Mouse (Mus musculus) left cerebral cortex, postnatal 4 days (tissue): ENCODE measurements around the gene Ly6g6d. TPM values are rescaled to one million over a fixed set of nuclear protein-coding genes. Genes with fewer than 3 reads are reported as not detected.

Source experiments
- DNase-seq: peaks from one replicate; pipeline ENCODE4 v3.0.0-alpha.2; 2022
- intact Hi-C: fragments of 180-260 bp; cut with DNase I; formaldehyde crosslinking; loops from one replicate; pipeline ENCODE4 v1.15.1; 2025
- total RNA-seq, 2 experiments: library from RNA; stranded (reverse); gene quantifications; 2 replicates each; pipeline ENCODE4 v1.2.3; 2021

Ly6g6d gene
- total RNA-seq, 2 experiments from 2014 or later, result not detected

DNA sequence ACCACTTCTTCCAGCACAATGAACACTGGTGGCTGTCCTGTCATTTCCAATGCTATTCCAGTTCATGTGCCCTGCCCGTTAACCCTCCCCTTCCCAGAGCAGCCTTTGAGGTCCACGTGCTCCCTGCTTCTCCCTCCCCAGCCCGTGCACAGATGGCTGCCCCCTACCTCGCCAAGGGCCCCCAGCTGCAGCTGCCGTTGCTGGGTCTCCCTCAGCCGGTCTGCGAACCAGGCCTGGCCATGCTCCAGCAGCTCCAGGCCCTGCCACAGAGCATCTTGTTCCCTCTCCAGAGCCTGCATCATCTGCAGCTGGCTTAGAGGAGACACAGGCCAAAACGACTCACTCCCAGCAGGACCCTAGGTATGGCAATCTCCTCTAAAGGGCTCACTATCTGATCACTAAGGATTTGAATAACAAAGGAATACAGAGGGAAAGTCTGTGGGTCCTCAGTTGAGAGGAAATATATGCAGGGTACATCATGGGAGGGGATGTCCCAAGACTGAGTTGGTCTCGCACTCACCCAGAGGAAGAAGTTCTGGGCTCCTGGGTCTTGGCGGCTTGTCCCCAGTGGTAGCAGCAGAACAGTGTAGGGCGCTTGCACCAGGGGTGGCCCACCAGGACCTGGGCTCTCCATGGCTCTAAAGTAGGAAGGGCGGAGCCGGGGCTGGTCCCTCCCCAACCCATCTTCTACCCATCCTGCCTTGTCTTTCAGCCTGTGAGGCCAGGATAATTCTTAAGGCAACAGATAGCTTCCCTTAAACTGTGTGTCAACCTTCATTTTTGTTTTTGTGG, 50.4 kb downstream of the Ly6g6d start, which contains the start of gene Sapcd1:
Sapcd1 (minus strand) TSS at position 740 of the 792 bp plus-strand sequence.
- peak; percentile 96 for DNase-seq
- intact Hi-C loops, result no loop called here

DNA sequence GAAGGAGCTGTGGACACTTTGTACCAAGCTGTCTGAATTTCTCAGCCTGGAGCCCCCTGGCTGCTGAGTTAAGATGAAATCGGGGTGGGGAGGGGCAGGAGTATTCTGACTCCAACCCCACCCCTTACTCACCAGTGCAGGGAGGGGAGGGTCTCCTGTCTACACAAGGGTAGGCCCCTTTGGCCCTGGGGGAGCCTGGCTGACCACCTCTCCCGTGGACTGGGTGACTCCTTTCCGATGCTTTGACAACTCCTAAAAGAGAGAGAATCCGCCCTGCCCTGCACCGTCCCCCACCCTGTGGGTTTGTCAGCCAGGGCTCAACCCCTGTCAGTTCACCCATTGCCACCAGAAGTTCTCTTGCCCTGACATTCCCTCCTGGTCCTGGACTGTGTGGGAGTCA, 51.7 kb downstream of the Ly6g6d start:
- DNase-seq, result no peak
- intact Hi-C loops, result no loop called here

- DNase-seq, result no peak
- intact Hi-C loops, result no loop called here
Measured at GRCm38 (mm10) chr17:35024691-35025488, 53.0 kb downstream of the Ly6g6d start.

- intact Hi-C loops, result no loop called here
- no peak for DNase-seq
Measured at GRCm38 (mm10) chr17:35024261-35024660, 53.6 kb downstream of the Ly6g6d start.

DNA sequence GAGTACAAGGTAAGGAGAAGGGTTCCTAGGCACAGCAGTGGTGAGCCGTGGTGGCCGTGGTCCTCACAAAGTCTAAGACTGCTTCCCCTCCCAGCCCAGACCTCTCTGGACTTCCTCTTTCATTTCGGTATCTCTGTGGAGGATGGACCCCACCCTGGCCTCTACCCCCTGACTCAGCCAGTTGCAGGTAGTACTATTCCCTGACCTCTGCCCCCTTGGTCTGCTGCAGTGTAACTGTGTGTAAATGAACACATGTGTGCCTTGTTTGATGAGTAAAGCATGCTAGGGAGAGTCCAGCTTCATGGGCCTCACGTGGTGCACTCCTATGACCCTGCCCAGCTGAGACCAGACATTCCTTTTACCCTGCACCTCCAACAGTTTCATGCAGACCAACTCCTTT, 54.1 kb downstream of the Ly6g6d start:
- DNase-seq, result no peak
- intact Hi-C loops, result no loop called here

DNA sequence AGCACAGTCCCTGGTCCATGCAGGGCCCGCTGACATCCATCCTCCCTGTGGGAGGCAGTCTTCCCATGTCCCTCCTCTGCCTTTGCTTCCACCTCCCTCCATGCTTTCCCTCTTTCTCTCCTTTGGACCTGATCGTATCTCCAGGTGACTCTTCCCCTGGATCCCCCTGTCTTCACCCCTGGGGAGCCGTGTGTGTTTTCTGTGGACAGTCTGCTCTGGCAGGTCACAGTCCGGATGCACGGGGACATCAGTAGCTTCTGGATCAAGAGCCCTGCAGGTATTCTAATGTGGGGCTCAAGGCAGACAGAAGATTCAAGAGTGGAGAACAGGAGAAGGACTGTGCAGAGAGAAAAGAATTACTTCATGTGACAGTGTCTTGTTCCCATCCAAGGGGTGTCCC, 54.6 kb downstream of the Ly6g6d start:
- intact Hi-C loops, result no loop called here
- no peak for DNase-seq

- DNase-seq, result no peak
- intact Hi-C loops, result no loop called here
Measured at GRCm38 (mm10) chr17:35022541-35023060, 55.3 kb downstream of the Ly6g6d start.

GRCm38 (mm10) chr17:35021842-35022477, 55.9 kb downstream of the Ly6g6d start:
- no peak for DNase-seq
- intact Hi-C loops, result loop anchor here (1.0 kb wide), 1 partner anchor 37 kb away; the partner anchor contains the start of gene Ddah2

Other genes with a start within 250 kb of the Ly6g6d start
- gene Stk19, start 241.1 kb downstream of the Ly6g6d start, total RNA-seq, result 10 to 100 TPM; 47.9 to 48.2 TPM
- gene Dxo, start 241.0 kb downstream of the Ly6g6d start, total RNA-seq, result 10 to 100 TPM; 33.8 to 38.1 TPM
- 10 to 100 TPM; 68.5 to 74.7 TPM for gene Skiv2l, start 227.9 kb downstream of the Ly6g6d start, total RNA-seq
- gene Nelfe, start 227.7 kb downstream of the Ly6g6d start, total RNA-seq, result 10 to 100 TPM; 31.7 to 32.8 TPM
- under 1 TPM; 0.28 to 0.66 TPM for gene Cfb, start 215.5 kb downstream of the Ly6g6d start, total RNA-seq
- 10 to 100 TPM; 35.4 to 38.3 TPM for gene Zbtb12, start 198.6 kb downstream of the Ly6g6d start, total RNA-seq
- not detected for gene Gm20547, start 196.0 kb downstream of the Ly6g6d start, total RNA-seq
- gene C2, start 179.8 kb downstream of the Ly6g6d start, total RNA-seq, result 1 to 10 TPM; 2.1 to 3.2 TPM
- 100 to 1,000 TPM; 232 to 251 TPM for gene Ehmt2, start 179.6 kb downstream of the Ly6g6d start, total RNA-seq
- under 1 TPM in 1 of 2 experiments, not detected in 1; 0.20 TPM for gene Slc44a4, start 163.6 kb downstream of the Ly6g6d start, total RNA-seq
- gene Neu1, start 146.8 kb downstream of the Ly6g6d start, total RNA-seq, result 10 to 100 TPM; 18.8 to 19.1 TPM
- 1 to 10 TPM; 1.6 to 2.3 TPM for gene Hspa1b, start 118.8 kb downstream of the Ly6g6d start, total RNA-seq
- gene Gm20481, start 108.2 kb downstream of the Ly6g6d start, total RNA-seq, result not detected
- gene Hspa1a, start 105.9 kb downstream of the Ly6g6d start, total RNA-seq, result 1 to 10 TPM; 3.1 to 5.2 TPM
- under 1 TPM in 1 of 2 experiments, not detected in 1; 0.22 TPM for gene Hspa1l, start 105.4 kb downstream of the Ly6g6d start, total RNA-seq
- gene Lsm2, start 96.2 kb downstream of the Ly6g6d start, total RNA-seq, result 10 to 100 TPM; 35.9 to 38.5 TPM
- gene Vars, start 77.1 kb downstream of the Ly6g6d start, total RNA-seq, result 10 to 100 TPM; 91.0 to 94.3 TPM
- under 1 TPM; 0.12 to 0.16 TPM for gene Vwa7, start 61.5 kb downstream of the Ly6g6d start, total RNA-seq
- under 1 TPM; 0.98 to 0.99 TPM for gene Sapcd1, start 50.0 kb downstream of the Ly6g6d start, total RNA-seq
- gene Msh5, start 31.3 kb downstream of the Ly6g6d start, total RNA-seq, result 1 to 10 TPM; 2.0 to 3.2 TPM
- 10 to 100 TPM; 20.2 to 20.3 TPM for gene Clic1, start 28.1 kb downstream of the Ly6g6d start, total RNA-seq
- gene Ddah2, start 19.0 kb downstream of the Ly6g6d start, total RNA-seq, result 100 to 1,000 TPM; 101 to 115 TPM
- gene Ly6g6c, start 12.7 kb downstream of the Ly6g6d start, total RNA-seq, result not detected
- gene Mpig6b, start 11.9 kb downstream of the Ly6g6d start, total RNA-seq, result not detected
- 1 to 10 TPM; 2.8 to 3.4 TPM for gene Ly6g6e, start 1.2 kb downstream of the Ly6g6d start, total RNA-seq
- gene Ly6g6f, start 7.5 kb upstream of the Ly6g6d start, total RNA-seq, result not detected
- gene Abhd16a, start 11.2 kb upstream of the Ly6g6d start, total RNA-seq, result 10 to 100 TPM; 66.7 to 73.6 TPM
- not detected for gene Ly6g5c, start 30.2 kb upstream of the Ly6g6d start, total RNA-seq
- 1 to 10 TPM in 1 of 2 experiments, under 1 TPM in 1; 0.81 to 2.3 TPM for gene Ly6g5b, start 37.4 kb upstream of the Ly6g6d start, total RNA-seq
- 10 to 100 TPM; 10.7 to 12.1 TPM for gene Gpank1, start 43.4 kb upstream of the Ly6g6d start, total RNA-seq
- gene Csnk2b, start 44.0 kb upstream of the Ly6g6d start, total RNA-seq, result 100 to 1,000 TPM; 210 to 214 TPM
- gene D17H6S53E, start 48.3 kb upstream of the Ly6g6d start, total RNA-seq, result 10 to 100 TPM; 19.8 to 20.1 TPM
- gene Apom, start 54.0 kb upstream of the Ly6g6d start, total RNA-seq, result under 1 TPM in 1 of 2 experiments, not detected in 1; 0.52 TPM
- 100 to 1,000 TPM; 395 to 410 TPM for gene Bag6, start 57.1 kb upstream of the Ly6g6d start, total RNA-seq
- gene Prrc2a, start 86.8 kb upstream of the Ly6g6d start, total RNA-seq, result 100 to 1,000 TPM; 311 to 315 TPM
- 1 to 10 TPM; 2.5 to 3.6 TPM for gene Aif1, start 98.0 kb upstream of the Ly6g6d start, total RNA-seq
- 10 to 100 TPM; 12.3 to 17.6 TPM for gene Lst1, start 110.4 kb upstream of the Ly6g6d start, total RNA-seq
- under 1 TPM; 0.77 to 0.88 TPM for gene Ltb, start 116.4 kb upstream of the Ly6g6d start, total RNA-seq
- under 1 TPM in 1 of 2 experiments, not detected in 1; 0.52 TPM for gene Tnf, start 123.9 kb upstream of the Ly6g6d start, total RNA-seq
- gene Lta, start 127.3 kb upstream of the Ly6g6d start, total RNA-seq, result 1 to 10 TPM in 1 of 2 experiments, under 1 TPM in 1; 0.82 to 1.0 TPM
- not detected for gene Gm16181, start 142.8 kb upstream of the Ly6g6d start, total RNA-seq
- gene Atp6v1g2, start 155.6 kb upstream of the Ly6g6d start, total RNA-seq, result 100 to 1,000 TPM; 122 to 142 TPM
- gene Nfkbil1, start 157.7 kb upstream of the Ly6g6d start, total RNA-seq, result 10 to 100 TPM; 14.7 to 14.8 TPM
- 100 to 1,000 TPM; 324 to 337 TPM for gene Ddx39b, start 163.7 kb upstream of the Ly6g6d start, total RNA-seq
- gene H2-D1, start 184.7 kb upstream of the Ly6g6d start, total RNA-seq, result 10 to 100 TPM; 19.1 to 22.8 TPM
- gene H2-Q1, start 242.3 kb upstream of the Ly6g6d start, total RNA-seq, result under 1 TPM; 0.28 to 0.32 TPM